Mouse (Mus musculus) olfactory bulb, adult 2 months (tissue): Measurements from ENCODE around the gene Mmp23. TPM values are rescaled to one million over a fixed set of nuclear protein-coding genes. Genes with fewer than 3 reads are reported as not detected.

Source experiments
- H3K27ac ChIP-seq: fragments of 200-500 bp; 2 replicates; pipeline ENCODE4 v1.5.1; 2012; ENCODE audit warnings: low read depth, low read length; ENCODE audit not compliant: insufficient read depth
- H3K4me1 ChIP-seq: fragments of 200-500 bp; 2 replicates; pipeline ENCODE4 v1.6.1; 2012; ENCODE audit warnings: low read length; ENCODE audit not compliant: control insufficient read depth, insufficient read depth
- H3K4me3 ChIP-seq: fragments of 200-500 bp; 2 replicates; pipeline ENCODE4 v1.5.1; 2012; ENCODE audit warnings: mild to moderate bottlenecking, low read depth, low read length, moderate library complexity; ENCODE audit not compliant: insufficient read depth
- CTCF ChIP-seq: fragments of 200-500 bp; IDR thresholded peaks from 2 replicates; pipeline ENCODE4 v1.5.1; 2012; ENCODE audit warnings: low read depth, mild to moderate bottlenecking, low read length, moderate library complexity; ENCODE audit not compliant: insufficient read depth
- POLR2A ChIP-seq: fragments of 200-500 bp; IDR thresholded peaks from 2 replicates; pipeline ENCODE4 v1.6.1; 2012; ENCODE audit warnings: mild to moderate bottlenecking, low read depth, low read length, moderate library complexity; ENCODE audit not compliant: insufficient read depth
- WGBS: fragments of 180-500 bp; shearing (Covaris S2); methylation state at CpG from one replicate; pipeline ENCODE4 v1.1.7; 2018; 5-methylcytosine and 5-hydroxymethylcytosine counted together
- polyA plus RNA-seq: library from polyadenylated mRNA; stranded (reverse); fragments of >200 nt; gene quantifications from 2 replicates; pipeline ENCODE4 v1.2.4, GENCODE M21; 2012; ENCODE audit warnings: low replicate concordance; ENCODE audit not compliant: missing spikeins, insufficient read depth, insufficient read length

Mmp23 gene
- polyA plus RNA-seq, 1 experiment = not detected

DNA sequence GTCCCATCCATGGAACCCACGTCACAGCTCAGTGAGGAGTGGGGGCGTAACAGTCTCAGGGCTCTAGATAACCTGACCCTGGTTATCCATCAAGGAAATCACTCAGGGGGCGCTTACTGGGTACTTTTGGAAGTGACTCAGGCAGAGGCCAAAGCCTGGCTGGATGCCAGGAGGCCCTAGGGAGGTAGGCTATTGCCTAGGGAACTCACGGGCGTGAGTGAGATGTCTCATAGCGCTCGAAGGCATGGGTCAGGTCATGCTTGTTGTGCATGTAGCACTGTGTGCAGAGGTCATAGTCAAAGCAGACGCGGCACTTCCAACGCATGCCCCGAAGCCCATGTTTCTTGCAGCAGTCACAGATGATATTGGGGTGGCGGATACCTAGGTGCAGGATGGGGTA is 7.5 kb upstream of the Mmp23 start:
- no peak for TF ChIP-seq POLR2A
- no peak for TF ChIP-seq CTCF
- Histone ChIP-seq H3K4me3 (no peak overlapping the region), H3K27ac (no peak overlapping the region), H3K4me1 (no peaks in the 10 kb centered on the region; the same call in 1 of the 2 replicates)
- 80% methylated on average over 12 of the region's 12 CpGs for WGBS

DNA sequence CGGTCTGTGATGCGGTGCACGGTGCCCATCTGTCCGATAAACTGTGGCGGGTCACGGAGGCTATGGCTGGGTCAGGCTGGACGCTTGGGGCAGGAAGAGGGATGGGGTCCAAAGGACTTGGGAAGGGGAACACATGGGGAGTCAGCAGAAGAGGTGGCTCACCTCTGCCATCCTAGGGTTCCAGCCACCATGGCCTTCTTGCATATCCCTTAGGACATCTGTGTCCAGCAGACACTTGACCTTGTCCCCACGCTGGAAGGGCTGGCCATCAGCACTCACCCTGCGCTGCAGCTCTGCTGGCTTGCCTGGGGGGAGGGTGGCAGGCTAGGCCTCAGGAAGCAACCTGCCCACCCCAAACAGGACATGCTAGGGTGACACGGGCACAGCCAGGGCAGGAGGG is 5.8 kb upstream of the Mmp23 start:
- H3K27ac ChIP-seq = no peak overlapping the region
- H3K4me3 ChIP-seq = no peak overlapping the region
- TF ChIP-seq CTCF = no peak
- H3K4me1 ChIP-seq = peaks cover 7% of the 10 kb centered on the region
- 87% methylated on average over 10 of the region's 10 CpGs for WGBS

DNA sequence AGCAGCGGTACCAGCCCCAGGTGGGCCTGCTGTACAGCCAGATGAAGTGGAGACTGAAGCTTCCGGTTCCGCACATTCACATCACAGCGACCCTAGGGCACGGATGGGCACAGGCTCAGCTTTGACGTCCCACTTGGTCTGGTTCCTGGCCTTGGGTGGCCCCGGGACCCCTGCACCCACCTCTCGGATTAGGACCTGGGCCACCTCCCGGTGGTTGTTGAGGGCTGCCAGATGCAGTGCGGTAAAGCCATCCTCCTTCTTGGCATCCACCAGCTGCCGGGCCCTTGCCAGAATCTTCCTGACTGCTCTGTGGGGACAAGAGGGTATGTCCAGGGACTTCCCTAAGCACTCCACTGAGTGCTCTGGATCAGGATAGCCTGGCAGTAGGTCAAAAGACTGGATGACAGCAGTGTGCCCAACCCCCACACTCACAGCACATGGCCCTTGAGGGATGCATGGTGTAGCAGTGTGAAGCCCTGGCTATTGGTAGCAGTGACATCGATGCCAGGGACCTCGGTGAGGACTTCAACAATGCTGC is 3.1 kb upstream of the Mmp23 start:
- TF ChIP-seq POLR2A (no peak), CTCF (no peak)
- H3K4me1 ChIP-seq = peaks cover 21% of the 10 kb centered on the region
- no peak overlapping the region for H3K27ac ChIP-seq
- H3K4me3 ChIP-seq = no peak overlapping the region
- WGBS = 89% methylated on average over 13 of the region's 13 CpGs

GRCm38 (mm10) chr4:155654456-155655298 is 1.5 kb upstream of the Mmp23 start:
- TF ChIP-seq CTCF (no peak), POLR2A (no peak)
- H3K27ac ChIP-seq = no peak overlapping the region
- WGBS = 37% methylated on average over 52 of the region's 52 CpGs
- H3K4me3 ChIP-seq = peak overlapping the region; percentile 5; the same call in 1 of the 2 replicates
- H3K4me1 ChIP-seq = peaks cover 21% of the 10 kb centered on the region

DNA sequence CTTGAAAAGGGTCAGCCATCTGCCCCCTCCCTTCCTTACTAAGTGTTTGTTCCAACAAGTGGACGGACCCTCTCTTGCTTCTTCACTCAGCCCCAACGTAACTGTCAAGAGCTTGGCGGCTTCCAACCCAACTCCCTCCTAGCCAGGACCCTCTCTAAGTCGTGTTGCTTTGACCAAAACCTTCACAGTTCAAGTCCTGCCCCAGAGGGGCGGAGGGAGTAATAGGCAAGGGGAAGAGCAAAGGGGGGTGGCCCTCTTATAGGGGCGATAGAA is 935 bp upstream of the Mmp23 start:
- 36% methylated on average over 6 of the region's 6 CpGs for WGBS

GRCm38 (mm10) chr4:155653451-155654182 is 433 bp upstream of the Mmp23 start:
- peaks cover 21% of the 10 kb centered on the region for H3K4me1 ChIP-seq
- H3K4me3 ChIP-seq = peak overlapping the region; percentile 26
- 17% methylated on average over 31 of the region's 31 CpGs for WGBS
- H3K27ac ChIP-seq = no peak overlapping the region
- TF ChIP-seq POLR2A = no peak
- TF ChIP-seq CTCF = no peak

More for the DNA sequence above, 935 bp upstream of the Mmp23 start:
- no peak overlapping the region for H3K4me3 ChIP-seq
- TF ChIP-seq POLR2A (no peak), CTCF (no peak)
- peaks cover 21% of the 10 kb centered on the region for H3K4me1 ChIP-seq
- H3K27ac ChIP-seq = no peak overlapping the region

DNA sequence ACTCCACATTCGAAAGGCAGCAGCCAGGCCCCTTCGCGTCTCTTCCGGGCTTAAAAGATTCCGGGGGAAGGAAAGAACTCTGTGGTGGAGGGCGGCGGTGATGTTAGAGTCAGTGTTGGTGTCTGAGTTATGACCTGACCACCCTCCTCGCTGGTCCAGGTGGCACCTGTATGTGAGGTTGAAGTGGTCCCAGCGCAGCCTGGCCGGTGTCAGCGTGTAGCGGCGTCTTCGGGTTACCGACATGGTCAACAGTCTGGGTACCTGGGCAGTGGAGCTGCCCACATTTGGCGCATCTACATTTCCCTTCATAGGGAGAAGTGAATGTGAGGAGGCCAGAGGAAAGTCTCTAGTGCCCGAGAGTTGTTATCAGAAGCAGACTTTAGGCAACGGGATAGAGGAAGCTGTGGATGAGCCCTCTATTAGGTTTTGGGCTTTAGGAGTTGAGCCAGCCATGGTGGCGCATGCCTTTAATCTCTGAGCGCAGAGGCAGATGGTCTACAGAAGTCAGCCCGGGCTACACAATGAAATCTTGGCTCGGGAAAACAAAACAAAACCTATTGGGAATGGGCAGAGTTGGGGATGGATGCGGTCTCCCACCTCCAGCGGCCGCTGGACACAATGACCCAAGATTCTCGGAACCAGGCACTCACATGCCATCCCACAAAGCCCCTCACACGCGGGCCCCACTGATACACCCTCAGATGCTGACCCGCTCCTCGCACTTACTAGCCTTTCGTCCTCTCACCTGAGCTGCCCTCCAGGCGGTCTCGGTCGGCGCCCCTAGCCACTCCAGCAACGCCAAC is 700 bp downstream of the Mmp23 start:
- TF ChIP-seq CTCF (no peak; the same call in 1 of the 2 replicates), POLR2A (no peak)
- H3K27ac ChIP-seq = no peak overlapping the region
- peak overlapping the region; percentile 26 for H3K4me3 ChIP-seq
- H3K4me1 ChIP-seq = peaks cover 21% of the 10 kb centered on the region
- WGBS = 36% methylated on average over 36 of the region's 36 CpGs

GRCm38 (mm10) chr4:155651553-155652269 is 1.5 kb downstream of the Mmp23 start:
- TF ChIP-seq CTCF (no peak), POLR2A (no peak)
- Histone ChIP-seq H3K4me1 (peaks cover 21% of the 10 kb centered on the region), H3K27ac (no peak overlapping the region), H3K4me3 (no peak overlapping the region)
- WGBS = 74% methylated on average over 15 of the region's 15 CpGs
